Mouse (Mus musculus) frontal cortex, postnatal 36 days (tissue): ENCODE measurements around the gene Lhfpl5.
"Not testable (repeated sequence)": the region's sequence is repeated elsewhere in the genome, so short reads cannot be mapped to it uniquely, and the experiment has no call there.

Source experiments
- DNase-seq, 2 experiments: peaks; one replicate each; pipeline ENCODE4 v3.0.0; 2022; ENCODE audit warnings: low spot score in 2 of 2

Lhfpl5 gene

GRCm38 (mm10) chr17:28575244-28576125 lies at the start of gene Lhfpl5:
Lhfpl5 (plus strand) TSS chr17:28575641.
- DNase-seq: no peak

DNA sequence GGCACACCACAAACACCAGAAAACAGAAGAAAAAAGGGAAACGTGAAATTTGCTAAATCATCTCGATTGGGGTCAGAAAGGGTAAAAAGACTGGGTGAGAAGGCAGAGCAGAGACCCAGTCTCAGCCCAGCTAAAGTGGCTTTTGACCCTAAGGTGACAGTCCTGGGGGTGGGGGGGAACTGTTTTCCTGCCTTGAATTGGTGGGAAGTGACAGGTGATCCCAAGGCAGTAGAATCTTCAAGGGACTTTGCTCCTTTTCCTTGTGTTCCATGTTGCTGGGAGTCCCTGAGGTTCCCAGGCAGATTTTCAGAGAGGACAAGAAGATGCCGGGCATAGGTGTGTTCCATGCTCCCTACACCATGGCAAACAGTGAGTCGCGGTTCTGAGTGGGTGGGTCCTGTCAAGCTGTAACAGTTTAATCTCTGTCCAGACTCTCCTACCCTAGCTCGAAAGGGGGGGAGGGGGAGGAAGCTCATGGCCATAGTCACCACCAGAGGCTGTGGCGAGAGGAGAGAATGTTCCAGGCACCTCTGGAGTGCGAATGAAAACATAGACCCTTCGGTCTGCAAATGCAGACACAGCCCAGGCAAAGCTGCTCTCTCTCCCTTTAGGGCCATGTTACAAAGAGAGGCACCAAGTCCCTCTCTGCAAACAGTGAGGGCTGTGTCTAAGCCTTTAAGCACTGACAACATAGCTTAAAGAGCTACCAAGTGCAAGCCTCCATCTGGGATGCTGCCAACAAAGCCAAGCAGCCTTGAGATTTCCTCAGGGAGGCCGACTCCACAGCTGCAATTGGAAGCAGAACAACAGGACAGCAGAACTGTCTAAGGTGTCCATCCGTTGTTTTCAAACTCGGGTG lies 48.0 kb upstream of the Lhfpl5 start:
- DNase-seq: no peak

DNA sequence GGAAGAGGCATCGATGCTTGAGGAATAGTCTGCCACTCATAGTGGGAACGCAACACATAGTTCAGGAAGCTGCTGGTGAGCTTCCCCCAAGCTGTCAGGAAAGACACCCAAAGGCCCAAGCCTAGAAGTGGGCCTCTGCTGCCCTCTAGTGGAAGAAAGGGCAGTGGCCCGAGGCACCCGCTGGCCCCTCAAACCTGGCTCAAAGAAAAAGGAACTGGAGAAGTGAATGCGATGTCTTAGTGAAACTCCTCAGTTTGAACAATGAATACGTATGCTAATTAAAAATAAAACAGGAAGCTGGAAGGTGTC lies 47.4 kb upstream of the Lhfpl5 start:
- peak; percentile 88 for DNase-seq

GRCm38 (mm10) chr17:28529116-28529515 lies 46.3 kb upstream of the Lhfpl5 start:
- DNase-seq: no peak

DNA sequence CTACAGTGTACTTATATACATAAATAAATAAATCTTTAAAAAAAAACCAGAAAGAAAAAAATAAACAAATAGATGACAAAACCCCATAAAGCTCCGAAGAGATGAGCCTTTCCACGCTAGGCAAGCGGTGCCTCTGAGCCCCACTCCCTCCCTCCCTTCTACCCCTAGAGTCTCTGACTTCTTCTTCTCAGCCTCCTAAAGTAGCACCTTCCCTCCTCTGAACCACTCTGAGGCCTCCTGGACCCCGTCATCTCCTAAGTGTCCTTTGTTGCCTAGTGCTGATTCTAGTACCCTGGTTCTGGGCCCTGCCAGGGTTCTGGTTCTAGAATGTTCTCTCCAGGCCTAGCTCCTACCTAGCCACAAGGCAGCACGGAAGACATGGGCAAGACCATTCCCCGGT lies 44.9 kb upstream of the Lhfpl5 start, which contains the start of gene Armc12:
Gene Armc12, plus strand, starts transcription at position 301 of the 400 bp plus-strand sequence.
- DNase-seq: no peak

DNA sequence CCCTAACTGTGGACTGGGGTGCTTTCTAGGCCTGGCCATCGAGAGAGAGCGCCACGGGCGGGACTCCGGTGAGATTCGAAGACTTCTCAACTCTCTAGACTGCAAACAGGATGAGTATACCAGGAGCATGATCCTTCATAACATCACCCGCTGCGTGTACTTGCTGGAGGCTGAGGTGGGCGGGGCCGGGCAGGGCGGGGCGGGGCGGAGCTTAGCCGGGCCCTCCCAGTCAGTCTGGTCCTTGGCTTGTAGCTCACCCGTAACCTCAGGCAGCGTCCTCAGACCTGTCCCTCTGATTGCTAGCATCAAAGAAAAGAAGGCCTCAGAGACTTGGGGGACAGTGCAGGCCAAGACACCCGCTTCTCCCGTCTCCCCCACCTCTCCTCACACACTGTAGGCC lies 43.5 kb upstream of the Lhfpl5 start:
- DNase-seq: no peak

DNA sequence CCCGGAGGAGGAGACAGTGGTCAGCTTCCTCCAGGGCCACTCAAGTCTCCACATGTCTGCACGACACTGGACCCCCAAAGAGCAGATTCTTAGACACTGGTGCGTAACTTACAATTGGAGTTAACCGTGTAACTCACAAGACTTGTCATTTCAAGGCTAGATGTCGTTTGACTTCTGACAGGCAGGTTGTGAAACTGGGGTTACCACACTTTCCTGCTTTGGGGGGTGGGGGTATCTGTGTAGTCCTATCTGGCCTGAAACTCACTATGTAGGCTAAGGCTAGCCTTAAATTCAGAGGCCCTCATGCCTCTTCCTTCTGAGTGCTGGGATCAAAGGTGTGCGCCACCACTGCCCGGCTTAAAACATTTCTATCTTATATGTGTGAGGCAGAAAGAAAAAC lies 42.9 kb upstream of the Lhfpl5 start:
- DNase-seq: no peak

DNA sequence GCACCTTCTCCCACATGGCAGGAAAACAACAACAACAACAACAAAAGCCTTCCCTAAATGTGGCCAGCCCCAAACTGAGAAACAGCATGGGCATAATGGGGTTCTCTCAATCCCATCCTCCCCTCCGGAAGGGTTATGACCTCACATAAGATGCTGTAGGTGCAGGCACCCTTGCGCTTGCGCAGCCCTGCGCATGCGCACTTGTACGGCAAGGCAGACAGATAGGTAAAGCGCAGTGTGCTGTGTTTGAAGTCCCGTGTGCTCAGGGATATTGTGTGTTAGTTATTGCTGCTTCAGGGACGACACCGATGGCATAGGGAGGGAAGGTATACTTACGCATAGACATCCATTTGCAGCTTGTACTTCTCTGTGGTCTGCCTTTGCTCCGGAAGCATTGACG lies 42.1 kb upstream of the Lhfpl5 start:
- DNase-seq: no peak

GRCm38 (mm10) chr17:28537881-28538280 lies 37.6 kb upstream of the Lhfpl5 start:
- no peak for DNase-seq

DNA sequence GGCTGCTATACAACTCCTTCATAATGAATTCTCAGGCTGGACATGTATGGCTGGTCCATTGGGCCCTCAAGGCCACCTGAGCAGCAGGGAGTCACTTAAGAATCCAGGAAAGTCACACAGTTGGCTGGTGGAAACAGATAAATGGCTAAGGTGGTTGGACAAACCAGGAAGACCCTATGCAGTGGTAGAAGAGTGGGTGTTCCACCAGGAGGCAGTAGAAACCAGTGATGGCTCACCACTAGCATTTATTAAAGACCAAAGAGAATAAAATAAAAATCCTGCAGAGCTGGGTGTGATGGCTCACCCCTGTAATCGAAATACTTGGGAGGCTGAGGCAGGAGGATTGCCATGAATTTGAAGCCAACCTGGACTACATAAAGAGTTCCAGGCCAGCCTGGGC lies 28.5 kb upstream of the Lhfpl5 start:
- DNase-seq: peak in 1 of 2 experiments; percentile 3

DNA sequence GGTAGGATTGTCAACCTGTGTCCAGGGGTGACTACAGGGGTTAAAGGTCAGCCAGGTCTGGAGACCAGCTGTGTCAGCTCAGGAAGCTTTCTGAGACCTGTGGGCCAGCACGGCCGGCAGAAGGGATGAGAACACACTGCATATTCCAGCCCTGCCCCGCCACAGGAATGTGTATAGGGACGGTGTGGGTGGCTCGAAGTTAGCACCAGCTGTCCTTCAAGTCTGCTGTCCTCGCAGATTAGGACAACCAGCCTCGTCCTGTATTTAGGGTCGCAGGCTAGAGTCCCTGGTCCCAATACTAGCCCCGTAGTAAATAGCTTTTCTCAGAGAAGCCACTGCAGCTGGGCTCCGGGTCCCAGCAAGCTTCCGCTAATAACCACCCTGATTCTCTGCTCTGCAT lies 26.9 kb upstream of the Lhfpl5 start:
- no peak for DNase-seq

DNA sequence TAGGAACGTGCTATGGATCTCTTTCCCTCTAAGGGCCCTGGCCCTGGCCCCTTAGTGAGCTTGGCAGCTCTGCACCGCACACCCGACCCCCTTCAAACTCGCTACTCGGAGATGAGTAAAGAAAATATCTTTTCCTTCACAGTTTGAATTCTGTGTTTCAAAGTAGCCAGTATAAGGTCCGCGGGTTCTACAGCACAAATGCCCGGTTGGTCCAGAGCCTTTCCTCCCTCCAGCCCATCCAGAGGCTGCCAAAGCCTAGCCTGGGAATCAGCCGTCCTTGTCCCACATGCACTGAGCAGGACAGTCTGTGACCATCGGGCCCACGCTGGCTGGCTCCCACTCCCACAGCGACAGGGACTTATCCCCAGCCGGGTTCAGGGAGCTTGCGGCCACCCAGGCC lies 26.3 kb upstream of the Lhfpl5 start, which contains the start of gene Clpsl2:
Gene Clpsl2, plus strand, starts transcription at position 301 of the 400 bp plus-strand sequence.
- no peak for DNase-seq

DNA sequence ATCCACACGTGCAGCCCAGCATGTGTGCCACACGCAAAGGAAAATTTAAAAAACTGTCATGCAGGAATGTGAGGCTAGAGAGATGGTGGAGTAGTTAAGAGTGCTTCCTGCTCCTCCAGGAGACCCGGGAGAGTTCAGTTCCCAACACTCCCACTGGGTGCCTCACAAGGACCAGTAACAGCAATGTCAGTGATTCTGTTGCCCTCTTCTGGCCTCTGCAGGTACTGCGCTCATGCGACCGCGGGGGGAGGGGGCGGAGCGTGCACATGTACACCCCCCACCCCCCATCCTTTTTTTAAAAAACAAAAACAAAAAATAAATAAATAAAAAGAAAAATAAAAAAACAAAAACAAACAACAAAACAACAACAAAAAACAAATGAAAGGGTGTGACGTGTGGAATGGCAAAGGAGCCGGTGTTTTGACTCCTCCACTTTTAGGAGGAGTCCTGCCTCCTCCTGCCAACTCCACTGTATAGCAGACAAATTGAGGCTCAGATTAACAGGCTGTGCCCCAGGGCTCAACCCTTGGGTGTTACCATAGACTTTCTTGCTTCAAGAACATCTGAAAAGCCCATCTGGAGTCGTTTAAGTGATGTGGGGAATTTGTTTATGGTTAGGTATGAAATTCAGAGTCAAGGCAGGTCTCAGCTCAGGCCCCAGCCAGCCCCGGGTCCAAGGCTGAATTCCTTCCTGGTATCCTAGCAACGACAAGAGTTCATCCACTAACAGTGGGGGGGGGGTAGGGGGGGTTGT lies 22.2 kb upstream of the Lhfpl5 start:
- DNase-seq: peak; percentile 70 to 77

DNA sequence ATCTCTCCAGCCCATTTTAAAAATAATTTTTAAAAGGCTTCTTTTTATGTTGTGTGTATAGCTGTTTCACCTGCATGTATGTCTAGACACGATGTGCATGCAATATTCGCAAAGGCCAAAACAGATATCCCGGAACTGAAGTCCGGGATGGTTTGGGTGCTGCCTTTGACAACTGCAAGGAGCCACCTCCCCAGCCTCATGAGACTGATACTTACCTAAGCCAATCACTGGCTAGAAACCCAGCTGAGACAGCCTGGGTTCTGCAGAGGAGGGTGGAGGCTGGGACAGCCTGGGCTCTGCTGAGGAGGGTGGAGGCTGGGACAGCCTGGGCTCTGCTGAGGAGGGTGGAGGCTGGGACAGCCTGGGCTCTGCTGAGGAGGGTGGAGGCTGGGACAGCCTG lies 21.4 kb upstream of the Lhfpl5 start:
- DNase-seq: not testable (repeated sequence)

DNA sequence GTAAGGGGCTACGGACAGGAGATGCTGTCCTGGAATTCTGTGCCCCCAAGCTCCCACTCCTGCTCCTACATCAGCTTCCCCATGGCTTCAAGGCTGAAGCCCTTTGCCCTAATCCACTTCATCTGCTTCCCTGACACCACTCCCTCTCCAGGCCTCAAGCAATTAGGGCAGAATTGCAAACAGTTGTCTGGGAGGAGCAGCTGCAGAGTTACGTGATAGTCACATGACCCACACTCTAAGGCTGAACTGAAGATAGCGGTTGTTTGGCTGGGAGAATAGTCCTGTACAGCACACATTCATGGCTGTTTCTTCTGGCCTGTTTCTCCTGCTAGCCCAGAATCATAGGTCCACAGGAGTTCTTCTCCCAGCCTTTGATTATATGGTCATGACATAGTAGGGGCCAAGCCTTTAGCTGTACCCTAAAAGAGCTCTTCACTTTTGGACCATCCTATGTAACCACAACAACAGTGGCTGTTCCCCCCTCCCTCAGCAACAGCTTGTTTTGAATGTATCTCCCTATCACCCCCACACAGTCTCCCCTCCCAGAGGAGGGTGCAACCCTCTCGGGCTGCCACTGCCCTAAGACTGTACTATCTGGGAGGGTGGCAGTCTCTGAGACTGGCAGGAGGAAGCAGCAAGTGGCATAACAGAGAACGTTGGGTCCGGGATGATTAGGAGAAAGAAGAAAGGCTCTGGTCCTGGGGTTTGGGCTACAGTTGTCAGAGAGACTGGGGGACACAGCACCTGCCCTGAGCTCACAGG lies 18.6 kb upstream of the Lhfpl5 start:
- no peak for DNase-seq

DNA sequence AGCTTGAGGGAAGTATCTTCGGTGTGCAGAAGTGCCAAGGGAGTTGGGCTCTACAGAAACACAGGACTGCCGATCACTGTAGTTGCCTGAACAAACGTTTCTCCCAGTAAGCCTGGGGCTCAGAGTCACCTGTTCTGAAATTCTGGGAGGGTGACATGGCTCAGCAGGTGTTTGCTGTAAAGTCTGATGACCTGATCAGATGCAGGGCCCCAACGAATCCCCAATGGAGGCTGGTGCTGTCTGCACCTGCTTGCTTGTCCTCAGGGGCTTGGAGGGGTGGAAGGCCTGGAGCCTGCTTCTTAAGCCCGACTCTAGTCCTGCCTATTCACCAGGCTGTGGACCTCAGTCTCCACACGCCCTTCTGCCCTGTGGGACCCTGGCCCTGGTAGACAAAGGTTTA lies 17.7 kb upstream of the Lhfpl5 start:
- no peak for DNase-seq

DNA sequence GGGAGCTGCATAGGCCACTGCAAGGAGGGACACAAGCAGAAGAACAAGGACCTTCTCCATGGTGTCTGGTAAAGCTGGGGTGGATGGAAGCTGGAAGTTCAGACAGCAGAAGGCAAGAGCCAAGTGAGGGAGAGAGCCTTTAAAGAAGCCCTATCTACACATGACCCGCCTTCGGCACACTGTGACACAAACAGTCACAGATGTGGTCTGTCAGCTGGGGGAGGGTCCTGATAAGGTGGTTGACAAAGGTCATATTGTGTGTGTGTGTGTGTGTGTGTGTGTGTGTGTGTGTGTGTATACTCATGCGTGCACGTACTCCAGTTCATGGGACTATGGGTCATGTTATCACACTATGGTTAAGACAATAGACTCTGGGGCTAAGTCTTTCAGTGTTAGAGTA lies 14.8 kb upstream of the Lhfpl5 start, which contains the start of gene Clps:
Gene Clps, minus strand, starts transcription at position 169 of the 400 bp plus-strand sequence.
- DNase-seq: no peak

DNA sequence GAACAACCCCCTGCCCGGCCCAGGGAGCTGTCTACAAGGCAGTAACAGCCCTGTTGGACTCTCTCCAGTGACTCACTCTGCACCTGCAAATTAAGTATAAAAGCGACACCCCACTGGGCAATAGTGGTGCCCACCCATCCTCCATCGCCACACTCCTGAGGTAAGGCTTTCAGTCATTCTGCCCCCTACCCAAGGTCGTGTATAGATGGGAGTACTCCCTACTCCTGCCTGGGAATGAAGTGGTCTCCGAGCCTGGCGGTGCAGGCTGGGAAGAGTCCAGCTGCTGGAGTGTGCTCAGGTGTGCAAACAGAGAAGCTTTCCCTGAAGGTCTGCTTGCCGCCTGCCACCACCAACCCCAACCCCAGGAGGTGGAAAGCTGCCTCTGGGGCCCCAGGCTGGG lies 13.8 kb upstream of the Lhfpl5 start:
- no peak for DNase-seq

- DNase-seq: no peak
Observed at GRCm38 (mm10) chr17:28565181-28565580, 10.3 kb upstream of the Lhfpl5 start.

DNA sequence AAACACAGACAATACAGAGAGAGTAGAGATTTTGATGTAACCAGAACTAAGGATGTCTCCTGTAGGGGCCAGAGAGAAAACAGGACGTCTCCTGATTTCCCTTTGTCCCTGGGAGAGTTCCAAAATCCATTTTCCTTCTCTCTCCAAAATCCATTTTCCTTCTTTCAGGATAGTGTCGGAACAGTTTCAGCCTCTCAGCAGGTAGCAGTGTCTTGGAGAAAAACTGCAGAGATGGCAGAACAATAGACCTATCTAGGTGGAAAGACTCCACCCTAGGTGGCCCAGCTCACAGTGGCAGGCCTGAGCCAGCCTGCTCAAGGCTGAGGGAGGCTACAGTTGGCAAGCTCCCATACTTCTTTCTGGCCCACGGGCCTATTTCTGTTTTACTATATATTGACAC lies 7.9 kb upstream of the Lhfpl5 start:
- DNase-seq: no peak

GRCm38 (mm10) chr17:28571868-28572267 lies 3.6 kb upstream of the Lhfpl5 start:
- DNase-seq: no peak
